Mouse (Mus musculus) frontal cortex, adult (tissue): ENCODE data around the gene H2-T23.
A peak's percentile ranks its signal among the peaks of the same experiment; 100 is the strongest.
"Not testable (repeated sequence)": the region's sequence is repeated elsewhere in the genome, so short reads cannot be mapped to it uniquely, and the experiment has no call there.

ENCODE experiments used
- ATAC-seq: cut with Nextera tagmentation; 2 replicates; pipeline ENCODE4 v1.9.2; 2017; ENCODE audit warnings: mild to moderate bottlenecking, moderate library complexity, mixed read lengths; ENCODE audit not compliant: low TSS enrichment

H2-T23 gene

GRCm38 (mm10) chr17:36023710-36024654 lies 8.7 kb downstream of the H2-T23 start:
- peak; percentile 74 for ATAC-seq

- no peak for ATAC-seq
Measured at GRCm38 (mm10) chr17:36022922-36023321, 9.7 kb downstream of the H2-T23 start.

GRCm38 (mm10) chr17:36022098-36022497 lies 10.6 kb downstream of the H2-T23 start:
- no peak for ATAC-seq

DNA sequence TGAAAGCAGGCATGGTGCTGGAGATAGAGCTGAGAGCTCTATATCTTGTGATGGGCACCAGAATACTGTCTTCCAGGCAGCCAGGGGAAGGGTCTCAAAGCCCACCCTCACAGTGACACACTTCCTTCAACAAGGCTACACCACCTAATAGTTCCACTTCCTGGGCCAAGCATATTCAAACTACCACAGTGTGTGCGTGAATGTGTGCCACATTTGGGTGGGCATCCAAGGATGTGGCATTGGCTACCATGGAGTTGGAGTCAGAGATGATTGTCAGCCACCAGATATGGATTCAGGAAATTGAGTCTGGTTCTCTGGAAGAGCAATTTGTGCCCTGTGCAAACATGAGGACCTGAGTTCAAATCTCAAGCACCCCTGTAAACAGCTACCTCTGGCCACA lies 11.3 kb downstream of the H2-T23 start:
- ATAC-seq = no peak

DNA sequence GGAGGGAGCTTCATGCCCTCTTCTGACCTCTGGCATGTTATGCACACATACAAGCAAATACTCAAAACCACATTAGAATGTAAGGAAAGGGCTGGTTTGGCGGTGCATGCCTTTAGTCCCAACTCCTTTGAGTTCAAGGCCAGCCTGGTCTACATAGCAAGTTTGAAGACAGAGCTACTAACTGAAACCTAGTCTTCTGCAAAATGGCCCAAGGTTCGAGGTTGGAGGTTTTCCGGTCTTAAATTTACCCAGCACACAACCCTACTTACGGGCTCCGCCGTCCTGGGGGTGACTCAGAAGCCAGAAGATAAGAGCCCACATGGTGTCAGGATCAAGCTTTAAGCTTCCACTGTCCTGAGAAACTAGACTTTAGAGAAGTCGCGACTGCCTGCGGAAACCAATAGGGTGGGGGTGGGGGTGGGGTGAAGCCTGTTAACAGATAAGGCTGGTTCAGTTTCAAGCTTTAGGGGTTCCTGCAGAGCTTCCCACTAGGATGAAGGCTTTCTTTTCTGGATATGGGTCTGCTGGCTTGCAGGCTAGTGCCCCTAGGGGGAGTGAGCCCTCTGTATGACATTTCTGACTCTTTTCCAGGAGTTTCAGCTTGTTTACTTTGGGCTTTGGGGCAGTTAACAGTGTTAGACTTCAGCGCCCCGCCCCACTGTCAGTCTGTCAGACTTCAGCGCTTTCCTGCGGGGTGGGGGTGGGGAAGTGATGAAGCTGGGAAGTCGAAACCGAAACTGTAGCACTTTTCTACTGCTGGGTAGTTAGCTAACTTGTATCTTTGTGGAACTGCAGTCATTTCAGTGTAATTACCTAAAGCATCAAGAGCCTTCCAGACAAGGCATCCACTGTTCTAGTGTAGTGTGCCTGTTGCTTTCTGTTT lies 12.2 kb downstream of the H2-T23 start, which contains the start of gene H2-T24:
H2-T24 (minus strand) TSS at position 370 of the 883 bp plus-strand sequence.
- no peak for ATAC-seq

GRCm38 (mm10) chr17:36019519-36019918 lies 13.1 kb downstream of the H2-T23 start:
- no peak for ATAC-seq

DNA sequence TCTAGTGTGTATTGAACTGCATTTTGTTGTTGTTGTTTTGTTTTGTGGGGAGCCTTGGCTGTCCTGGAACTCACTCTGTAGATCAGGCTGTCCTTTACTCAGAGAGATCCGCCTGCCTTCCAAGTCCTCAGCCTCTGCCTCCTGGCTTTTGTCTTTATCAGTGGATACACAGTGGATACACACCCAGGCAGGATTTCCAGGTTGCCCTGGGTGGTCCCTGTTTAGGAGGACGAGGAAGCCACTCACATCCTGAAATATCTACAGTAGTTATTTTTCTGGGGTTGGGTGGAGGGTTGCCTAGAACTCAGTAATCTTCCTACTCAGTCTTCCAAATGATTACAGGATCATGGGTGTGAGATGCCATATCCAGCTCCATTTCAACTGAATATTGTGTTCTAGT lies 13.7 kb downstream of the H2-T23 start:
- no peak for ATAC-seq

GRCm38 (mm10) chr17:36017046-36017445 lies 15.6 kb downstream of the H2-T23 start:
- ATAC-seq = 0 out of 2 replicates have a peak, but pooled peaks have one; percentile 9

DNA sequence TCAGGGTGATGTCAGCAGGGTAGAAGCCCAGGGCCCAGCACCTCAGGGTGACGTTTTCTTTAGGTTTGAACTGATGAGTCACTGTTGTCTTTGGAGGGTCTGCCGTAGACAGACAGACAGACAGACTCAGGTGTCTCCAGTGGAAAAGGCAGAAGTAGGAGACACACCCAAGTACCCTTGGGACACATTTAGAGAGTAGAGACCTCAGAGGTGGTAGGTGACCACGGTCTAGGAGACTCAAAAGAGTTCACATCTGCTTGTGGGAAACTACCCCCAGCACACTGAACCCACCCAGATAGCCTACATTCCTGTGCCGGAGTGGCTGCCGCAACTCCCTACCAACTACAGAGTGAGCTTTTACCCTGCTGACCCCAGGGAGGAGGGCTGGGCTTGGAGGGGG lies 17.7 kb downstream of the H2-T23 start:
- no peak for ATAC-seq

GRCm38 (mm10) chr17:36004409-36004808 lies 28.2 kb downstream of the H2-T23 start:
- ATAC-seq = not testable (repeated sequence)

GRCm38 (mm10) chr17:36003331-36003730 lies 29.3 kb downstream of the H2-T23 start:
- no peak for ATAC-seq

GRCm38 (mm10) chr17:36001966-36002365 lies 30.7 kb downstream of the H2-T23 start:
- ATAC-seq = peak; percentile 60

GRCm38 (mm10) chr17:36001121-36001897 lies 31.3 kb downstream of the H2-T23 start:
- ATAC-seq = peak; percentile 11; the same call in 1 of the 2 replicates

DNA sequence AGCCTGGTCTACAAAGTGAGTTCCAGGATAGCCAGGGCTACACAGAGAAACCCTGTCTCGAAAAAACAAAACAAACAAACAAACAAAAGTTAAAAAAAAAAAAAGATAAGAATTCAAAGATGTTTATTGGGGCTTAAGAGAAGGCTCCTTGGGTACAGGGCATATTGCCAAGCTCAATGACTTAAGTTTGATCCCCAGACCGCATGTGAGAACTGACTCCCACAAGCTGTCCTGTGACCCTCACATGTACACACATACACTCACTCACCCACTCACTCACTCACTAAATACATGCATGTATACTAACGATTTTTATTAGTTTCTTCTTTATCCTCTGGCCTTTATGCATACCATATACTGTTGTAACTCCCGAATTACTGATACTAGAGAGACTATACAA lies 32.3 kb downstream of the H2-T23 start:
- ATAC-seq = no peak

GRCm38 (mm10) chr17:35999356-35999755 lies 33.3 kb downstream of the H2-T23 start:
- no peak for ATAC-seq

- ATAC-seq = no peak
Measured at GRCm38 (mm10) chr17:35998545-35999305, 33.9 kb downstream of the H2-T23 start.

DNA sequence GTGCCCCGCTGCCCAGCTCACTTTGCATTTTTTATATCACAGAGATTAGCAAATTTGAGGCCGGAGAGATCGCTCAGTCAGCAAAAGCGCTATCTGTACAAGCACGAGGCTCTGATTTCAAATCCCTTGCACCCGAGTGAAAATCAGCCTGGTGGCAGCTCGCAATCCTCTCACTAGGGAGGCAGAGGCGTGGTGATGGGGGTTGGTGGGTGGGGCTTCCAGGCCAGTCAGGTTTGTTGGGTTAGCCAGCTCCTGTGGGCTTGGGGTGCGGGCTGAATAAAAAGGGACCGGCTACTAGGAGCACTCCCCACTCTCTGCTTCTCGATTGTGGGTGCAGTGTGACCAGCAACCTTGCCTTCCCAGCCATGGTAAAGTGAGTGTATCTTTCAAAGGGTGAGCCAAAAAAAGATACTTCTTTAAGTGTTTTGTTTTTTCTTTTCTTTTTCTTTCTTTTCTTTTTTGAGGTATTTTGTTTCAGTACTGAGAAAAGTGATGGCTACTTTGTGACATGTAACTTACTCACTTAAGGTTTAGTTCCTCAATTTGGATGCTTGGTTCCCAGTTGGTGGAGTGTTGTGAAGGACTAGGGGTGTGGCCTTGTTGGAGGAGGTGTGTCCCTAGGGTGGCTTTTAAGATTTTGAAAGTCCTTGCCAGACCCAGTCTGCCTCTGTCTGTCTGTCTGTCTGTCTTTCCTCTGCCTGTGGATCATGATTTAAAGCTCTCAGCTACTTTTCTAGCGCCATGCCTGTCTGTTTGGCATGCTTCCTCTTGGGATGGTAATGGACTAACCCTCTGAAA lies 34.7 kb downstream of the H2-T23 start:
- no peak for ATAC-seq

DNA sequence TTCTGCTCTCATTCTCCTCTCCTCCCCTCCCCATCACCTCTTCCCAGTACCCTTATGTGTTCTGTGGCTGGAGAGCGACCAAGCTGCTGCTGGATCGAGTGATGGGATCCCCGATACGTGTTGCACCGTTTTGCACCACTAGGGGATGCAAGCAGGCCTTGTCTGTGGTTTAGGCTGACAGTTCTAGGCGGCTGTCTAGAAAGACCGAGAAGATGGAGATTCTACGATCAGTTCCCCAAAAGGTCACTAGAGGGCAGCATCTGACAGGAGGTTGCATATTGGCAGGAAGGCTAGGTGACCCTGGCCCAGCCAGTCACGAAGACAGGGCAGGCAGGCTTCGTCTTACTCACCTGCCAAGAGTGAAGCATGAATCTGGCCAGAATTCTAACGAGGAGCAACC lies 35.7 kb downstream of the H2-T23 start:
- ATAC-seq = peak; percentile 54

DNA sequence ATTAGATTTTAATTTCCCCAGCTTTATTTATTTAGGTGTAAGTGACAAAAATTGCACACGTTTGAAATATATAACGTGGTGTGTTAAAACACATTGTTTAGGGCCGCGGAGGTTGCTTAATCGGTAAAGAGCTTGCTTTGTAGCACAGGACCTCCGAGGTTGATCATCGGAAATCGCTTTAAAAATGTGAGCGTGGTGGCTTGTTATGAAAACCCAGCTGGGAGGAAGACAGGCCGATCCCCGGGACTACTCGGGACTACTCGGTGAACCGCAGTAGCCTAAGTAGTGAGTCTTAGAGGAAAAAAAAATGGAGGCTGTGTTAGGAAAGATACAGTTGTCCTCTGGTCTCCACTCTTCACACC lies 37.8 kb downstream of the H2-T23 start:
- ATAC-seq = no peak
